Mouse (Mus musculus) ovary, adult 18-20 months (tissue): ENCODE results near the gene Limk2.

Experiments
- DNase-seq: peaks from one replicate; pipeline ENCODE4 v3.0.0; 2022; ENCODE audit warnings: low spot score, mixed read lengths

The Limk2 gene

GRCm38 (mm10) chr11:3297871-3298812 is 110.8 kb downstream of the Limk2 start:
- no peak for DNase-seq

- no peak for DNase-seq
These were observed 112.9 kb downstream of the Limk2 start for GRCm38 (mm10) chr11:3296056-3296455.

GRCm38 (mm10) chr11:3294641-3295040 is 114.3 kb downstream of the Limk2 start:
- DNase-seq: no peak
